18 mouse cellular contexts compared by ENCODE assay signal in the genomic region with DNA sequence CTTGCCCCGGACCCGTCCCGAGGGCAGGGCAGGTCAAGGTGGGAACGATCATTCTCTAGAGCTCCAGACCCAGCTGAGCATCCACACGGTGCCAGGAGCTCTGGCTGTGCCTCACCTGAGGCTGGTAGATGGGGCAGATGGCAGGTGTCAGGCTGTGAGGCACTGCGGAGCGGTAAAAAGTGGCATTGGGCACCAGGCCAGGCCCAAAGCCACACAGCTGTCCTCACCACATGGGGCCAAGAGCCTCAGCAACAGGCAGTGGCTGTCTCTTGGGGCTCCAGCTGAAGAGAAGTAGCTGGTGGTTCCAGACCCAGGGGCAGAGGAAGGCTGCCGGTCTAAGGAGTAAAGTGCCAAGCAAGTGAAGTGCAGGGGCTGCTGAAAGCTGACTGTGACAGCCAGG. TPM values are rescaled to one million over a fixed set of nuclear protein-coding genes. Genes with fewer than 3 reads are reported as not detected.
DNase-seq lines count a peak whose midpoint lies in the region; TF ChIP-seq lines count a peak whose summit lies in the region.
"Had no signal": no experiment of that assay in that cellular context is flagged by ENCODE, and none has a peak within 500 bp of the region (broad histone marks: within the 10 kb centered on the region; RNA-seq: fewer than 3 reads in every experiment).

No protein-coding gene starts in this region.

- H3K79me2 ChIP-seq in C2C12 (ENCODE audit: control insufficient read depth, insufficient read depth) = no peaks in the 10 kb centered on the region

- H3K79me3 ChIP-seq in C2C12 (ENCODE audit: low read depth) = no peaks in the 10 kb centered on the region

- no peak for TF ChIP-seq CTCF in C2C12 (IDR thresholded peaks at IDR 0.05; ENCODE audit: control insufficient read depth, insufficient read depth, insufficient read length)

- DNase-seq in gastrocnemius, postnatal 14 days = peak; percentile 38
- DNase-seq in gastrocnemius, adult 8-10 months (ENCODE audit: low spot score in 2 of 2) = no peak
- DNase-seq in brain, adult 2 months (ENCODE audit: low read depth, low spot score) = peak; percentile 57
- DNase-seq in cerebellum, postnatal 25 days = peak; percentile 80 to 83
- DNase-seq in spleen, adult 18-20 months = no peak
- DNase-seq in left cerebral cortex, postnatal 36 days (ENCODE audit: low spot score in 2 of 2) = no peak
- DNase-seq in heart, postnatal 4 days = no peak
- DNase-seq: adrenal gland, postnatal 25 days; gastrocnemius, postnatal 25 days; kidney, adult 9 months; kidney, postnatal 4 days; layer of hippocampus, postnatal 36 days had no signal

- H3ac ChIP-seq in C2C12 (ENCODE audit: control insufficient read depth, insufficient read length, low read depth) = no peak overlapping the region

- no peaks in the 10 kb centered on the region for H3K36me3 ChIP-seq in C2C12 (ENCODE audit: control insufficient read depth, insufficient read depth)
- H3K36me3 ChIP-seq: forebrain, embryonic 15.5 days had no signal

- no peak overlapping the region for H3K4me3 ChIP-seq in C2C12 (ENCODE audit: insufficient read depth, poor library complexity, severe bottlenecking)
- H3K4me3 ChIP-seq: erythroblast, embryonic 14.5 days; forebrain, embryonic 15.5 days; limb, embryonic 12.5 days; midbrain, embryonic 12.5 days had no signal

- intact Hi-C loops in gastrocnemius, postnatal 14 days (cut with DNase I; ENCODE audit: low total_unique reads) = no loop called here
- intact Hi-C loops in left cerebral cortex, postnatal 36 days (cut with DNase I) = no loop called here

- peaks cover 35% of the 10 kb centered on the region for H3K27me3 ChIP-seq in C2C12 (ENCODE audit: control insufficient read depth, insufficient read depth, insufficient read length)

TF ChIP-seq in C2C12, 6 proteins besides CTCF, POLR2A, EP300 and RAD21:
- TF ChIP-seq CEBPB (IDR thresholded peaks at IDR 0.05; ENCODE audit: low read depth) (no peak), MYOD1 (IDR thresholded peaks at IDR 0.05; ENCODE audit: control insufficient read depth, insufficient read length, low read depth) (peak; percentile 9)

RNA-seq across cellular contexts. Expression of a gene that starts 20.7 kb away (rescaled TPM):
- not detected for total RNA-seq in gastrocnemius, postnatal 14 days (2021)
- under 1 TPM; 0.05 to 0.16 (median 0.14) TPM for total RNA-seq in gastrocnemius, adult 8-10 months (2022)
- not detected for polyA plus RNA-seq in C2C12 (2012; fragmentation: generic; extraction: Trizol)
- total RNA-seq in left cerebral cortex, postnatal 36 days (2021) = 10 to 100 TPM; 38.6 to 42.5 TPM
- total RNA-seq in heart, postnatal 4 days (2021) = under 1 TPM; 0.12 to 0.18 TPM
- polyA plus RNA-seq: stomach, embryonic 14.5 days had no signal

RNA-seq across cellular contexts. Expression of a gene that starts 30.5 kb away (rescaled TPM):
- 1 to 10 TPM; 5.4 to 6.0 TPM for total RNA-seq in gastrocnemius, postnatal 14 days (2021)
- 1 to 10 TPM; 2.4 to 4.1 (median 2.7) TPM for total RNA-seq in gastrocnemius, adult 8-10 months (2022)
- 10.7 TPM for polyA plus RNA-seq in C2C12 (2012; fragmentation: generic; extraction: Trizol)
- 10 to 100 TPM; 14.2 to 22.5 TPM for total RNA-seq in left cerebral cortex, postnatal 36 days (2021)
- total RNA-seq in heart, postnatal 4 days (2021) = 1 to 10 TPM; 7.5 to 9.5 TPM

RNA-seq across cellular contexts. Expression of a gene that starts 51.1 kb away (rescaled TPM):
- 1 to 10 TPM; 1.6 to 1.7 TPM for total RNA-seq in gastrocnemius, postnatal 14 days (2021)
- total RNA-seq in gastrocnemius, adult 8-10 months (2022) = 1 to 10 TPM; 2.7 to 5.7 (median 4.6) TPM
- 0.21 TPM for polyA plus RNA-seq in C2C12 (2012; fragmentation: generic; extraction: Trizol)
- 10 to 100 TPM; 12.7 to 13.0 TPM for total RNA-seq in left cerebral cortex, postnatal 36 days (2021)
- 1 to 10 TPM in 1 of 2 experiments, under 1 TPM in 1; 0.86 to 1.4 TPM for total RNA-seq in heart, postnatal 4 days (2021)

RNA-seq across cellular contexts. Expression of a gene that starts 58.7 kb away (rescaled TPM):
- total RNA-seq in gastrocnemius, postnatal 14 days (2021) = 10 to 100 TPM; 13.1 to 14.0 TPM
- 10 to 100 TPM; 13.3 to 16.6 (median 15.8) TPM for total RNA-seq in gastrocnemius, adult 8-10 months (2022)
- 9.1 TPM for polyA plus RNA-seq in C2C12 (2012; fragmentation: generic; extraction: Trizol)
- total RNA-seq in left cerebral cortex, postnatal 36 days (2021) = 10 to 100 TPM; 25.2 to 30.1 TPM
- total RNA-seq in heart, postnatal 4 days (2021) = 10 to 100 TPM; 11.9 to 12.0 TPM

RNA-seq across cellular contexts. Expression of a gene that starts 59.1 kb away (rescaled TPM):
- 1 to 10 TPM; 4.5 to 4.9 TPM for total RNA-seq in gastrocnemius, postnatal 14 days (2021)
- 1 to 10 TPM; 4.3 to 7.2 (median 6.3) TPM for total RNA-seq in gastrocnemius, adult 8-10 months (2022)
- polyA plus RNA-seq in C2C12 (2012; fragmentation: generic; extraction: Trizol) = 6.6 TPM
- 10 to 100 TPM; 14.2 to 15.4 TPM for total RNA-seq in left cerebral cortex, postnatal 36 days (2021)
- total RNA-seq in heart, postnatal 4 days (2021) = 1 to 10 TPM; 5.2 to 9.3 TPM

Comparison
In these comparisons a context has a peak if more than half of its experiments do, and no peak if none do; other contexts are left out.
1. DNase-seq: peak in gastrocnemius, postnatal 14 days (single experiment), brain, adult 2 months (single experiment) and cerebellum, postnatal 25 days (2 of 2); none in gastrocnemius, adult 8-10 months (0 of 2), spleen, adult 18-20 months (0 of 2), left cerebral cortex, postnatal 36 days (0 of 2) and heart, postnatal 4 days (single experiment).
2. RNA of a gene that starts 20.7 kb away (total RNA-seq): 38.6 to 42.5 TPM in left cerebral cortex, postnatal 36 days; 0.12 to 0.18 TPM in heart, postnatal 4 days, 0.05 to 0.16 TPM in gastrocnemius, adult 8-10 months and not detected in gastrocnemius, postnatal 14 days; every median in the first group is over 10 times any median in the second.